ENCODE assay signal across 21 mouse cellular contexts in the genomic region with DNA sequence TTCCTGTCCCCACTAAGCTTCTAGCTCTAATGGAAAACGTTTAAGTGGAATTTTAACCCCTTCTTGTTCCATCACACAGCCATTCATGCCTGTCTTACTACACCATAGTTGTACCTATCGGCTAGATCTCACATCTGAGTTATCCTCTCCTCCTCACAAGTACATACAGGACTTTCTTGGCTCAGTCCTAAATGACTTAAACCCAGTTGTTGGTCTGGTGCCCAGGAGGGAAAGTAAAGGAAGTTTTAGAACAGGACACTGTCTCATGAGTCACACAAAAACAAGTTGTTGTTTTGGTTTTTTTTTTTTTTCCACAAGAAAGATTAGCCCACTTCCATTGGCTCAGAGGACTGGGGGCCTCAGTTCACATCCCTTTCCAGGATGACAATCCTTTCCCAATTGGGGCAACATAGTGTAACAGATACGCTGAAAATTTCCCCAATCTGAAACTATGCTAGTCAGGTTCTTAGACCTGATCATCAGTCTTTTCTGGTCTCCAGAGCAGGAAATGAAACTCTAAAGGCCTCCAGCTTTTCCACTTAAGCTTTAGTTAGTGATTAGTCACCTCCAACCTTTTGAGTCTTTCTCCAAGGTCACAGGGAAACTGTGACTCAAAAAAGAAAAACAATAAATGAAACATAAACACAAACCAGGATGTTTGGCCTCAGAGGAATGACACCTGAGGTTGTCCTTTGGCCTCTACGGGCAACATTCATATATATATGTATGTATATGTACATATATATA. TPM values are rescaled to one million over a fixed set of nuclear protein-coding genes. Genes with fewer than 3 reads are reported as not detected.
DNase-seq lines count a peak whose midpoint lies in the region; ATAC-seq and TF ChIP-seq lines count a peak whose summit lies in the region.
"Had no signal": no experiment of that assay in that cellular context is flagged by ENCODE, and none has a peak within 500 bp of the region (broad histone marks: within the 10 kb centered on the region; RNA-seq: fewer than 3 reads in every experiment).

No protein-coding gene starts in this region.

- H3K9ac ChIP-seq in kidney, embryonic 16.5 days (replicated peaks; ENCODE audit: low read length), result no peak overlapping the region
- no peak overlapping the region for H3K9ac ChIP-seq in CH12.LX (ENCODE audit: insufficient read depth, low read depth)
- H3K9ac ChIP-seq: embryonic facial prominence, embryonic 15.5 days; forebrain, embryonic 12.5 days; heart, embryonic 13.5 days; hindbrain, embryonic 15.5 days had no signal

- dilution Hi-C loops in CH12.LX (cut with MboI; ENCODE audit: extremely low pct_ligation_motif_present, extremely low pct_unique_long_range_greater_than_20kb, low sequenced_read_pairs), result no loop called here

- no peaks in the 10 kb centered on the region for H3K79me2 ChIP-seq in CH12.LX (replicated peaks; ENCODE audit: control insufficient read depth, extremely low read depth, insufficient read depth, poor library complexity, severe bottlenecking)

- 59% methylated on average over 4 of the region's 4 CpGs for WGBS in kidney, adult 2 months
- WGBS in kidney, embryonic 16.5 days, result 62% methylated on average over 4 of the region's 4 CpGs

- TF ChIP-seq RAD21 in CH12.LX (IDR thresholded peaks at IDR 0.05; ENCODE audit: low read depth, low read length), result no peak

- H3K4me1 ChIP-seq in kidney, adult 2 months (ENCODE audit: control insufficient read depth, insufficient read depth, low read length), result peaks cover 11% of the 10 kb centered on the region; the same call in 1 of the 2 replicates
- peaks cover 10% of the 10 kb centered on the region for H3K4me1 ChIP-seq in kidney, embryonic 16.5 days (ENCODE audit: insufficient read depth, low read length)
- peaks cover 7 to 17% of the 10 kb centered on the region in 2 experiments for H3K4me1 ChIP-seq in CH12.LX (ENCODE audit: control insufficient read depth in 1 of 2, insufficient read depth in 2 of 2)

- TF ChIP-seq POLR2A in kidney, adult 2 months (IDR thresholded peaks at IDR 0.05; ENCODE audit: low read depth, low read length), result no peak
- no peak for TF ChIP-seq POLR2A in CH12.LX (IDR thresholded peaks at IDR 0.05; ENCODE audit: low read depth, low read length)

- no peak for ATAC-seq in kidney, embryonic 16.5 days (ENCODE audit: low FRiP score, low TSS enrichment)
- no peak for ATAC-seq in activated CD4-positive, CD25-positive, alpha-beta regulatory T cell, adult 4 months
- ATAC-seq: forebrain, embryonic 16.5 days; inflammation-experienced regulatory T-cells, adult 6 months; intestine, postnatal 0 days had no signal

- no peak overlapping the region for H3K4me2 ChIP-seq in kidney, embryonic 16.5 days (replicated peaks; ENCODE audit: low read depth, low read length)
- H3K4me2 ChIP-seq in CH12.LX (ENCODE audit: insufficient read depth, low read depth, poor library complexity, severe bottlenecking), result no peak overlapping the region
- H3K4me2 ChIP-seq: embryonic facial prominence, embryonic 15.5 days; forebrain, embryonic 12.5 days; heart, embryonic 13.5 days; hindbrain, embryonic 15.5 days had no signal

- H3K27me3 ChIP-seq in kidney, adult 2 months (replicated peaks; ENCODE audit: control insufficient read depth, insufficient read depth, low read length), result no peaks in the 10 kb centered on the region
- H3K27me3 ChIP-seq in kidney, embryonic 16.5 days (ENCODE audit: insufficient read depth, low read length), result no peaks in the 10 kb centered on the region
- H3K27me3 ChIP-seq in CH12.LX (replicated peaks), result no peaks in the 10 kb centered on the region
- H3K27me3 ChIP-seq: embryonic facial prominence, embryonic 15.5 days had no signal

- H3K9me3 ChIP-seq in kidney, embryonic 16.5 days (ENCODE audit: low read length), result no peaks in the 10 kb centered on the region
- peaks cover 5% of the 10 kb centered on the region for H3K9me3 ChIP-seq in CH12.LX (replicated peaks; ENCODE audit: low read length)
- H3K9me3 ChIP-seq: embryonic facial prominence, embryonic 15.5 days; forebrain, embryonic 12.5 days; hindbrain, embryonic 15.5 days had no signal

- H3K36me3 ChIP-seq in kidney, adult 2 months (ENCODE audit: control insufficient read depth, insufficient read depth, low read length), result no peaks in the 10 kb centered on the region
- H3K36me3 ChIP-seq in kidney, embryonic 16.5 days (ENCODE audit: insufficient read depth, low read length), result no peaks in the 10 kb centered on the region
- H3K36me3 ChIP-seq in CH12.LX (replicated peaks in 1 of 2; ENCODE audit: control insufficient read depth in 1 of 2, insufficient read depth in 1 of 2, low read length in 1 of 2), result no peaks in the 10 kb centered on the region
- H3K36me3 ChIP-seq: embryonic facial prominence, embryonic 15.5 days; forebrain, embryonic 12.5 days; heart, embryonic 13.5 days; hindbrain, embryonic 15.5 days had no signal

- TF ChIP-seq EP300 in CH12.LX (IDR thresholded peaks at IDR 0.05; ENCODE audit: low read length), result peak; percentile 90

- in situ Hi-C loops in CH12.LX (cut with MboI; ENCODE audit: low pct_ligation_motif_present, low pct_unique_long_range_greater_than_20kb, low sequenced_read_pairs), result no loop called here

- DNase-seq in kidney, adult 2 months, result no peak
- DNase-seq in CH12.LX (ENCODE audit: extremely low read depth), result peak; percentile 58
- peak; percentile 88 for DNase-seq in gonadal fat pad, adult 2 months (ENCODE audit: low read depth)
- no peak for DNase-seq in spleen, postnatal 36 days (ENCODE audit: low spot score in 2 of 2)
- DNase-seq in B cell, adult 2 months, result no peak
- DNase-seq: adrenal gland, adult 8-10 months; adrenal gland, postnatal 36 days; cerebellum, adult 2 months; cerebellum, postnatal 14 days; embryo, embryonic 11 days; gastrocnemius, postnatal 14 days; heart, postnatal 36 days had no signal

- H3K4me3 ChIP-seq in kidney, adult 2 months (ENCODE audit: insufficient read depth, low read depth, low read length), result no peak overlapping the region
- H3K4me3 ChIP-seq in kidney, embryonic 16.5 days (ENCODE audit: low read length), result no peak overlapping the region
- H3K4me3 ChIP-seq in CH12.LX (replicated peaks in 1 of 3; ENCODE audit: low read depth in 2 of 3, low read length in 2 of 3, poor library complexity in 1 of 3), result no peak overlapping the region
- H3K4me3 ChIP-seq: embryonic facial prominence, embryonic 15.5 days; forebrain, embryonic 12.5 days; heart, embryonic 13.5 days; hindbrain, embryonic 15.5 days had no signal

- no peak for TF ChIP-seq CTCF in kidney, adult 2 months (conservative IDR thresholded peaks at IDR 0.05; ENCODE audit: insufficient read depth, insufficient read length, low read depth, low read length)
- TF ChIP-seq CTCF in CH12.LX (conservative IDR thresholded peaks at IDR 0.05 in 1 of 2, IDR thresholded peaks at IDR 0.05 in 1 of 2; ENCODE audit: low read depth in 2 of 2, low read length in 2 of 2), result no peak

- H3K27ac ChIP-seq in kidney, adult 2 months (ENCODE audit: insufficient read depth, low read depth, low read length), result peak overlapping the region; percentile 80; the same call in 1 of the 2 replicates
- H3K27ac ChIP-seq in kidney, embryonic 16.5 days (ENCODE audit: low read length), result no peak overlapping the region
- no peak overlapping the region for H3K27ac ChIP-seq in CH12.LX (ENCODE audit: insufficient read depth, low read depth)
- H3K27ac ChIP-seq: embryonic facial prominence, embryonic 15.5 days; forebrain, embryonic 12.5 days; heart, embryonic 13.5 days; hindbrain, embryonic 15.5 days had no signal

TF ChIP-seq in CH12.LX, 34 proteins besides CTCF, POLR2A, EP300 and RAD21 (continues in another document):
- no peak for TF ChIP-seq CHD1 (IDR thresholded peaks at IDR 0.05; ENCODE audit: low read depth, low read length)
- TF ChIP-seq SMC3 (IDR thresholded peaks at IDR 0.05; ENCODE audit: low read depth, low read length), result no peak
- TF ChIP-seq JUN (IDR thresholded peaks at IDR 0.05; ENCODE audit: insufficient read depth, low read depth, low read length), result peak; percentile 68; the same call in 1 of the 2 replicates
- TF ChIP-seq TCF12 (IDR thresholded peaks at IDR 0.05; ENCODE audit: low read depth, low read length), result no peak
- peak; percentile 59 for TF ChIP-seq ETS1 (conservative IDR thresholded peaks at IDR 0.05; ENCODE audit: low read depth, low read length)
- TF ChIP-seq IRF4 (IDR thresholded peaks at IDR 0.05; ENCODE audit: low read depth, low read length), result peak; percentile 78

RNA-seq across cellular contexts. Expression of a gene that starts 3.6 kb away (rescaled TPM):
- polyA plus RNA-seq in kidney, adult 2 months (2012; rRNA removed), result 16.2 and 20.7 TPM in 2 replicates
- polyA plus RNA-seq in kidney, embryonic 16.5 days (2015; fragmentation: Nextera tagmentation; extraction: Ambion mirVana), result 15.3 and 16.5 TPM in 2 replicates
- 3.0 and 7.0 TPM in 2 replicates for total RNA-seq in CH12.LX (2012; rRNA removed)
- total RNA-seq in CH12.LX (2014; rRNA removed), result 14.4 and 15.5 TPM in 2 replicates
- 6.2 and 7.0 TPM in 2 replicates for polyA plus RNA-seq in CH12.LX (2012; ENCODE audit: insufficient read length, low read depth)
- 12.2 and 13.7 TPM in 2 replicates for polyA plus RNA-seq in gonadal fat pad, adult 2 months (2012; rRNA removed)
- 10 to 100 TPM; 15.4 to 20.7 TPM for polyA plus RNA-seq in activated CD4-positive, CD25-positive, alpha-beta regulatory T cell, adult 4 months (2017; shearing (Covaris generic))

RNA-seq across cellular contexts. Expression of a gene that starts 21.7 kb away (rescaled TPM):
- 24.3 and 33.6 TPM in 2 replicates for polyA plus RNA-seq in kidney, adult 2 months (2012; rRNA removed)
- 284 and 299 TPM in 2 replicates for polyA plus RNA-seq in kidney, embryonic 16.5 days (2015; fragmentation: Nextera tagmentation; extraction: Ambion mirVana)
- total RNA-seq in CH12.LX (2012; rRNA removed) (109 and 120 TPM in 2 replicates), CH12.LX (2014; rRNA removed) (186 and 246 TPM in 2 replicates)
- 133 and 162 TPM in 2 replicates for polyA plus RNA-seq in CH12.LX (2012; ENCODE audit: insufficient read length, low read depth)
- 51.0 and 53.3 TPM in 2 replicates for polyA plus RNA-seq in gonadal fat pad, adult 2 months (2012; rRNA removed)
- polyA plus RNA-seq in activated CD4-positive, CD25-positive, alpha-beta regulatory T cell, adult 4 months (2017; shearing (Covaris generic)), result 100 to 1,000 TPM; 412 to 421 TPM

RNA-seq across cellular contexts. Expression of a gene that starts 38.9 kb away (rescaled TPM):
- polyA plus RNA-seq in kidney, adult 2 months (2012; rRNA removed), result 46.2 and 90.1 TPM in 2 replicates
- polyA plus RNA-seq in kidney, embryonic 16.5 days (2015; fragmentation: Nextera tagmentation; extraction: Ambion mirVana), result 404 and 411 TPM in 2 replicates
- total RNA-seq in CH12.LX (2012; rRNA removed) (479 and 709 TPM in 2 replicates), CH12.LX (2014; rRNA removed) (667 and 810 TPM in 2 replicates)
- 728 and 915 TPM in 2 replicates for polyA plus RNA-seq in CH12.LX (2012; ENCODE audit: insufficient read length, low read depth)
- 23.7 and 29.1 TPM in 2 replicates for polyA plus RNA-seq in gonadal fat pad, adult 2 months (2012; rRNA removed)
- 100 to 1,000 TPM; 161 to 194 TPM for polyA plus RNA-seq in activated CD4-positive, CD25-positive, alpha-beta regulatory T cell, adult 4 months (2017; shearing (Covaris generic))

RNA-seq across cellular contexts. Expression of a gene that starts 39.0 kb away (rescaled TPM):
- polyA plus RNA-seq in kidney, adult 2 months (2012; rRNA removed), result 66.8 and 99.8 TPM in 2 replicates
- 480 and 498 TPM in 2 replicates for polyA plus RNA-seq in kidney, embryonic 16.5 days (2015; fragmentation: Nextera tagmentation; extraction: Ambion mirVana)
- total RNA-seq in CH12.LX (2012; rRNA removed) (363 and 594 TPM in 2 replicates), CH12.LX (2014; rRNA removed) (764 and 924 TPM in 2 replicates)
- polyA plus RNA-seq in CH12.LX (2012; ENCODE audit: insufficient read length, low read depth), result 920 and 1,101 TPM in 2 replicates
- polyA plus RNA-seq in gonadal fat pad, adult 2 months (2012; rRNA removed), result 35.0 and 39.5 TPM in 2 replicates
- polyA plus RNA-seq in activated CD4-positive, CD25-positive, alpha-beta regulatory T cell, adult 4 months (2017; shearing (Covaris generic)), result 100 to 1,000 TPM; 131 to 198 TPM

Comparison
In these comparisons a context has a peak if more than half of its experiments do, and no peak if none do; other contexts are left out.
1. DNase-seq: peak in CH12.LX (single experiment) and gonadal fat pad, adult 2 months (single experiment); none in kidney, adult 2 months (single experiment), spleen, postnatal 36 days (0 of 2) and B cell, adult 2 months (0 of 2).